Mouse (Mus musculus) lung, postnatal 0 days (tissue): ENCODE data around the gene Cxcl10.

Experiments used
- CTCF ChIP-seq: IDR thresholded peaks from 2 replicates; pipeline ENCODE4 v1.5.1; 2016; ENCODE audit warnings: antibody characterized with exemption, mild to moderate bottlenecking
- EP300 ChIP-seq: IDR thresholded peaks from 2 replicates; pipeline ENCODE4 v1.6.1; 2016; ENCODE audit warnings: antibody characterized with exemption, mild to moderate bottlenecking, control low read depth

- TF ChIP-seq CTCF (no peak), EP300 (no peak)
Measured at GRCm38 (mm10) chr5:92376795-92377405, 28.2 kb upstream of the Cxcl10 start.
